Mouse (Mus musculus) CH12.LX (cell line): ENCODE results near the gene F2r. TPM values are rescaled to one million over a fixed set of nuclear protein-coding genes. Genes with fewer than 3 reads are reported as not detected.

Experiments used
- DNase-seq: peaks from one replicate; pipeline ENCODE4 v3.0.0-alpha.2; 2013; ENCODE audit errors: extremely low read depth
- H3K27ac ChIP-seq: 2 replicates; pipeline ENCODE4 v1.5.1; 2012; ENCODE audit warnings: low read depth, mild to moderate bottlenecking, control low read depth, moderate library complexity; ENCODE audit not compliant: insufficient read depth
- H3K27me3 ChIP-seq: replicated peaks from 2 replicates; pipeline ENCODE3; 2012; ENCODE audit warnings: inconsistent platforms
- H3K36me3 ChIP-seq, 2 experiments: replicated peaks in 1 of 2; 2 replicates each; pipeline versions ENCODE3 to v1.6.1; 2012; ENCODE audit warnings: inconsistent platforms in 1 of 2, low read length in 1 of 2, mild to moderate bottlenecking in 1 of 2, mixed read lengths in 1 of 2, moderate library complexity in 1 of 2; ENCODE audit not compliant: control insufficient read depth in 1 of 2, insufficient read depth in 1 of 2
- H3K4me1 ChIP-seq, 2 experiments: 2 replicates each; pipeline ENCODE4 v1.6.1; 2012; ENCODE audit warnings: inconsistent platforms in 1 of 2, moderate library complexity in 1 of 2; ENCODE audit not compliant: insufficient read depth in 2 of 2, control insufficient read depth in 1 of 2
- H3K4me2 ChIP-seq: 2 replicates; pipeline ENCODE4 v1.6.1; 2012; ENCODE audit warnings: low read depth, mild to moderate bottlenecking, control low read depth; ENCODE audit not compliant: poor library complexity, insufficient read depth, severe bottlenecking
- H3K4me3 ChIP-seq, 3 experiments: fragments of 150-350 bp in 1 of 3; sonication (generic) in 1 of 3; replicated peaks in 1 of 3; 2 replicates each; pipeline versions ENCODE3 to v1.5.1; 2011 to 2012; ENCODE audit warnings: low read depth in 2 of 3, low read length in 2 of 3, mild to moderate bottlenecking in 2 of 3, moderate library complexity in 2 of 3, control low read depth in 1 of 3, improper control_type of control experiment in 1 of 3, inconsistent platforms in 1 of 3, mixed read lengths in 1 of 3; ENCODE audit not compliant: poor library complexity in 1 of 3
- H3K79me2 ChIP-seq: replicated peaks from 2 replicates; pipeline ENCODE4 v1.6.1; 2012; ENCODE audit warnings: mild to moderate bottlenecking, moderate library complexity; ENCODE audit not compliant: control insufficient read depth, poor library complexity, insufficient read depth, severe bottlenecking; ENCODE audit errors: extremely low read depth
- H3K9ac ChIP-seq: 2 replicates; pipeline ENCODE4 v1.6.1; 2012; ENCODE audit warnings: low read depth, mild to moderate bottlenecking, control low read depth, moderate library complexity; ENCODE audit not compliant: insufficient read depth
- H3K9me3 ChIP-seq: replicated peaks from 2 replicates; pipeline ENCODE3; 2012; ENCODE audit warnings: low read length, inconsistent platforms, mixed read lengths
- CHD1 ChIP-seq: IDR thresholded peaks from 2 replicates; pipeline ENCODE4 v1.6.1; 2012; ENCODE audit warnings: low read depth, low read length, improper control_type of control experiment, inconsistent platforms
- CHD2 ChIP-seq: IDR thresholded peaks from 2 replicates; pipeline ENCODE4 v1.6.1; 2011; ENCODE audit warnings: low read length, improper control_type of control experiment
- CTCF ChIP-seq, 2 experiments: IDR thresholded peaks in 1 of 2; conservative IDR thresholded peaks in 1 of 2; 2 replicates each; pipeline ENCODE4 v1.5.1; 2011 to 2012; ENCODE audit warnings: low read depth in 2 of 2, low read length in 2 of 2, improper control_type of control experiment in 1 of 2, inconsistent platforms in 1 of 2, mild to moderate bottlenecking in 1 of 2, moderate library complexity in 1 of 2
- EP300 ChIP-seq: IDR thresholded peaks from 2 replicates; pipeline ENCODE4 v1.6.1; 2011; ENCODE audit warnings: low read length, improper control_type of control experiment
- ETS1 ChIP-seq: conservative IDR thresholded peaks from 2 replicates; pipeline ENCODE4 v1.6.1; 2012; ENCODE audit warnings: low read depth, mild to moderate bottlenecking, inconsistent platforms, low read length, improper control_type of control experiment, moderate library complexity
- GABPA ChIP-seq: IDR thresholded peaks from 2 replicates; pipeline ENCODE4 v1.6.1; 2012; ENCODE audit warnings: low read depth, low read length, improper control_type of control experiment, inconsistent platforms; ENCODE audit not compliant: insufficient replicate concordance
- HCFC1 ChIP-seq: IDR thresholded peaks from 2 replicates; pipeline ENCODE4 v1.6.1; 2012; ENCODE audit warnings: low read depth, mild to moderate bottlenecking, inconsistent platforms, low read length, improper control_type of control experiment
- IRF4 ChIP-seq: IDR thresholded peaks from 2 replicates; pipeline ENCODE4 v1.6.1; 2014; ENCODE audit warnings: low read depth, mild to moderate bottlenecking, inconsistent platforms, low read length, improper control_type of control experiment
- JUN ChIP-seq: IDR thresholded peaks from 2 replicates; pipeline ENCODE4 v1.6.1; 2011; ENCODE audit warnings: low read depth, mild to moderate bottlenecking, low read length, improper control_type of control experiment, moderate library complexity; ENCODE audit not compliant: insufficient read depth
- MAX ChIP-seq: IDR thresholded peaks from 2 replicates; pipeline ENCODE4 v1.6.1; 2011; ENCODE audit warnings: low read length, improper control_type of control experiment
- MEF2A ChIP-seq: IDR thresholded peaks from 2 replicates; pipeline ENCODE4 v1.6.1; 2014; ENCODE audit warnings: low read depth, mild to moderate bottlenecking, inconsistent platforms, low read length, improper control_type of control experiment, borderline replicate concordance
- MXI1 ChIP-seq: IDR thresholded peaks from 2 replicates; pipeline ENCODE4 v1.6.1; 2011; ENCODE audit warnings: mild to moderate bottlenecking, low read depth, low read length, improper control_type of control experiment
- NRF1 ChIP-seq: IDR thresholded peaks from 2 replicates; pipeline ENCODE4 v1.6.1; 2014; ENCODE audit warnings: low read depth, mild to moderate bottlenecking, inconsistent platforms, low read length, improper control_type of control experiment, moderate library complexity
- PAX5 ChIP-seq: IDR thresholded peaks from 2 replicates; pipeline ENCODE4 v1.6.1; 2012; ENCODE audit warnings: low read length, inconsistent platforms, mixed read lengths
- SMC3 ChIP-seq: IDR thresholded peaks from 2 replicates; pipeline ENCODE4 v1.6.1; 2011; ENCODE audit warnings: low read depth, low read length, improper control_type of control experiment
- TCF12 ChIP-seq: IDR thresholded peaks from 2 replicates; pipeline ENCODE4 v1.6.1; 2014; ENCODE audit warnings: low read depth, mild to moderate bottlenecking, inconsistent platforms, low read length, improper control_type of control experiment
- USF2 ChIP-seq: conservative IDR thresholded peaks from 2 replicates; pipeline ENCODE4 v1.6.1; 2011; ENCODE audit warnings: low read depth, low read length, improper control_type of control experiment
- ZC3H11A ChIP-seq: IDR thresholded peaks from 2 replicates; pipeline ENCODE4 v1.6.1; 2012; ENCODE audit warnings: low read depth, mild to moderate bottlenecking, inconsistent platforms, low read length, improper control_type of control experiment
- dilution Hi-C: fragments of 300-500 bp; cut with MboI; formaldehyde crosslinking; loops from 2 replicates; pipeline ENCODE4 v1.14.3; 2020; ENCODE audit warnings: low sequenced_read_pairs; ENCODE audit not compliant: extremely low pct_unique_long_range_greater_than_20kb, extremely low pct_ligation_motif_present
- in situ Hi-C: fragments of 300-500 bp; cut with MboI; formaldehyde crosslinking; loops from 3 replicates; pipeline ENCODE4 v1.14.3; 2019; ENCODE audit warnings: low sequenced_read_pairs, low pct_ligation_motif_present, low pct_unique_long_range_greater_than_20kb, mixed read lengths
- polyA plus RNA-seq: library from polyadenylated mRNA; unstranded; fragments of >175 nt; gene quantifications from 2 replicates; pipeline ENCODE4 v1.2.1, GENCODE M21; 2012; ENCODE audit warnings: low read depth; ENCODE audit not compliant: insufficient read length
- total RNA-seq, 2 experiments: library from RNA; depleted of rRNA; stranded (reverse); fragments of 300-350 nt in 1 of 2; fragments of >200 nt in 1 of 2; gene quantifications; 2 replicates each; pipeline ENCODE4 v1.2.3; 2012 to 2014

The F2r gene
- total and polyA plus RNA-seq, 3 experiments: 0.17 to 0.30 (median 0.28) TPM

DNA sequence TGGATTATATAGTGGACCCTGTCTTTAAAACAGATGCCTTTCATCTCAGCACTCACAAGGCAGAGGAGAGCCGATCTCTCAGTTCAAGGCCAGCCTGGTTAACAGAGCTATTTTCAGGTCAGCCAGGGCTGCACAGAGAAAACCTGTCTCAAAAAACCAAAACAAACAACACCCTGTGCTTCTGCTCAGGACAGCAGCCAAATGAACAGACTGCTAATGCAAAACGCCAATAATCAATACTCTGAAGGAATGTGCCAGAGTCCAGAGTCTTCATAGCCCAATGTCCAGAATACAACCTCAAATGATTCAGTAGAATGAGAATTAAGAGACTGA is 9.2 kb downstream of the F2r start:
- dilution Hi-C loops: no loop called here
- no peak overlapping the region for H3K4me2 ChIP-seq
- no peaks in the 10 kb centered on the region for H3K79me2 ChIP-seq
- no peaks in the 10 kb centered on the region for H3K9me3 ChIP-seq
- no peak overlapping the region for H3K27ac ChIP-seq
- H3K36me3 ChIP-seq: no peaks in the 10 kb centered on the region
- DNase-seq: no peak
- H3K4me3 ChIP-seq: no peak overlapping the region
- peaks cover 13% of the 10 kb centered on the region for H3K27me3 ChIP-seq
- H3K9ac ChIP-seq: no peak overlapping the region
- H3K4me1 ChIP-seq: no peaks in the 10 kb centered on the region
- TF ChIP-seq CHD1 (no peak), JUN (no peak), USF2 (no peak), IRF4 (no peak), EP300 (no peak), CTCF (conservative IDR thresholded peaks at IDR 0.05 in 1 of 2, IDR thresholded peaks at IDR 0.05 in 1 of 2; ENCODE audit: low read depth in 2 of 2, low read length in 2 of 2) (no peak), ETS1 (no peak), MXI1 (no peak), PAX5 (no peak), ZC3H11A (no peak), MEF2A (no peak), CHD2 (no peak)
- in situ Hi-C loops: no loop called here

DNA sequence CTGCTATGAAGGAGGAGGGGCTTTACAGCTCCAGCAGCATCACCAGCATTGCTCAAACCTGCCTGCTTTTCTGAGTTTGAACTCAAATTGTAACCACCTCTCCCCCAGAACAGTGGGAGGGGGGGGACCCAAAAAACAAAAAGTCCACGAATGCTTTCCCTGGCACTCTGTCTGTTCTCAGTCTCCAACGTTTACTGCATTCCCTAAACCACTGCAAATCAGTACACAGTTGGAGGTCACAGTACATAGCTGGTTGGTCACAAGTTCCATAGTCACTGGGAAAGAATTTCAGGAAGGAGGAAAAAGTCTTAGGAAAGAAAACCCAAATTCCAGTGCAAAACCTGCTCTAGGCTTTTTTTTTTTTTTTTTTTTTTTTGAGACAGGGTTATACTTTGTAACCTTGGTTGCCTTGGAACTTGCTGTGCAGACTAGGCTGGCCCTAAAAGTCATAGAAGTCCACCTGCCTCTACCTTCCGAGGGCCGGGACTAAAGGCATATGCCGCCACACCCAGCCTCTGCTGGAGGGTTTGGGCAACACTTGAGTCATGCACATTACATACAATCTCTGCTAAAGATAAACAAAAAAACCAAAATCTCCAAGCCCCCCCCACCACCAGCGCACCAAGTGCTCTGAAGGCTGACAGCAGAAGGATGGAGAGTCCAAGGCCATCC is 9.7 kb downstream of the F2r start:
- no peak for TF ChIP-seq GABPA
- no peak for TF ChIP-seq SMC3
- TF ChIP-seq TCF12: no peak
- no peak for TF ChIP-seq NRF1
- no peak for TF ChIP-seq HCFC1
- no peak for TF ChIP-seq MAX
- Histone ChIP-seq H3K4me3 (no peak overlapping the region), H3K4me2 (no peak overlapping the region), H3K9ac (no peak overlapping the region), H3K4me1 (no peaks in the 10 kb centered on the region), H3K27me3 (peaks cover 13% of the 10 kb centered on the region), H3K9me3 (no peaks in the 10 kb centered on the region), H3K27ac (no peak overlapping the region), H3K36me3 (no peaks in the 10 kb centered on the region), H3K79me2 (no peaks in the 10 kb centered on the region)
- DNase-seq: no peak
- dilution Hi-C loops (no loop called here), in situ Hi-C loops (no loop called here)
